Mouse (Mus musculus) CH12.LX (cell line): ENCODE results near the gene Arhgap44. TPM values are rescaled to one million over a fixed set of nuclear protein-coding genes. Genes with fewer than 3 reads are reported as not detected.

Experiments used
- DNase-seq: peaks from one replicate; pipeline ENCODE4 v3.0.0-alpha.2; 2013; ENCODE audit errors: extremely low read depth
- H3K27ac ChIP-seq: 2 replicates; pipeline ENCODE4 v1.5.1; 2012; ENCODE audit warnings: low read depth, mild to moderate bottlenecking, control low read depth, moderate library complexity; ENCODE audit not compliant: insufficient read depth
- H3K27me3 ChIP-seq: replicated peaks from 2 replicates; pipeline ENCODE3; 2012; ENCODE audit warnings: inconsistent platforms
- H3K36me3 ChIP-seq, 2 experiments: replicated peaks in 1 of 2; 2 replicates each; pipeline versions ENCODE3 to v1.6.1; 2012; ENCODE audit warnings: inconsistent platforms in 1 of 2, low read length in 1 of 2, mild to moderate bottlenecking in 1 of 2, mixed read lengths in 1 of 2, moderate library complexity in 1 of 2; ENCODE audit not compliant: control insufficient read depth in 1 of 2, insufficient read depth in 1 of 2
- H3K4me1 ChIP-seq, 2 experiments: 2 replicates each; pipeline ENCODE4 v1.6.1; 2012; ENCODE audit warnings: inconsistent platforms in 1 of 2, moderate library complexity in 1 of 2; ENCODE audit not compliant: insufficient read depth in 2 of 2, control insufficient read depth in 1 of 2
- H3K4me2 ChIP-seq: 2 replicates; pipeline ENCODE4 v1.6.1; 2012; ENCODE audit warnings: low read depth, mild to moderate bottlenecking, control low read depth; ENCODE audit not compliant: poor library complexity, insufficient read depth, severe bottlenecking
- H3K4me3 ChIP-seq, 3 experiments: fragments of 150-350 bp in 1 of 3; sonication (generic) in 1 of 3; replicated peaks in 1 of 3; 2 replicates each; pipeline versions ENCODE3 to v1.5.1; 2011 to 2012; ENCODE audit warnings: low read depth in 2 of 3, low read length in 2 of 3, mild to moderate bottlenecking in 2 of 3, moderate library complexity in 2 of 3, control low read depth in 1 of 3, improper control_type of control experiment in 1 of 3, inconsistent platforms in 1 of 3, mixed read lengths in 1 of 3; ENCODE audit not compliant: poor library complexity in 1 of 3
- H3K79me2 ChIP-seq: replicated peaks from 2 replicates; pipeline ENCODE4 v1.6.1; 2012; ENCODE audit warnings: mild to moderate bottlenecking, moderate library complexity; ENCODE audit not compliant: control insufficient read depth, poor library complexity, insufficient read depth, severe bottlenecking; ENCODE audit errors: extremely low read depth
- H3K9ac ChIP-seq: 2 replicates; pipeline ENCODE4 v1.6.1; 2012; ENCODE audit warnings: low read depth, mild to moderate bottlenecking, control low read depth, moderate library complexity; ENCODE audit not compliant: insufficient read depth
- H3K9me3 ChIP-seq: replicated peaks from 2 replicates; pipeline ENCODE3; 2012; ENCODE audit warnings: low read length, inconsistent platforms, mixed read lengths
- BHLHE40 ChIP-seq: IDR thresholded peaks from 2 replicates; pipeline ENCODE4 v1.6.1; 2011; ENCODE audit warnings: mild to moderate bottlenecking, low read depth, low read length, improper control_type of control experiment
- CHD1 ChIP-seq: IDR thresholded peaks from 2 replicates; pipeline ENCODE4 v1.6.1; 2012; ENCODE audit warnings: low read depth, low read length, improper control_type of control experiment, inconsistent platforms
- CTCF ChIP-seq, 2 experiments: IDR thresholded peaks in 1 of 2; conservative IDR thresholded peaks in 1 of 2; 2 replicates each; pipeline ENCODE4 v1.5.1; 2011 to 2012; ENCODE audit warnings: low read depth in 2 of 2, low read length in 2 of 2, improper control_type of control experiment in 1 of 2, inconsistent platforms in 1 of 2, mild to moderate bottlenecking in 1 of 2, moderate library complexity in 1 of 2
- E2F4 ChIP-seq: IDR thresholded peaks from 2 replicates; pipeline ENCODE4 v1.6.1; 2011; ENCODE audit warnings: low read depth, low read length, improper control_type of control experiment; ENCODE audit not compliant: insufficient replicate concordance
- EP300 ChIP-seq: IDR thresholded peaks from 2 replicates; pipeline ENCODE4 v1.6.1; 2011; ENCODE audit warnings: low read length, improper control_type of control experiment
- GABPA ChIP-seq: IDR thresholded peaks from 2 replicates; pipeline ENCODE4 v1.6.1; 2012; ENCODE audit warnings: low read depth, low read length, improper control_type of control experiment, inconsistent platforms; ENCODE audit not compliant: insufficient replicate concordance
- HCFC1 ChIP-seq: IDR thresholded peaks from 2 replicates; pipeline ENCODE4 v1.6.1; 2012; ENCODE audit warnings: low read depth, mild to moderate bottlenecking, inconsistent platforms, low read length, improper control_type of control experiment
- KAT2A ChIP-seq: IDR thresholded peaks from 2 replicates; pipeline ENCODE4 v1.6.1; 2012; ENCODE audit warnings: low read length, improper control_type of control experiment, inconsistent platforms; ENCODE audit not compliant: insufficient replicate concordance
- MAFK ChIP-seq: IDR thresholded peaks from 2 replicates; pipeline ENCODE4 v1.6.1; 2011; ENCODE audit warnings: low read length, improper control_type of control experiment; ENCODE audit not compliant: insufficient replicate concordance
- MAX ChIP-seq: IDR thresholded peaks from 2 replicates; pipeline ENCODE4 v1.6.1; 2011; ENCODE audit warnings: low read length, improper control_type of control experiment
- MEF2A ChIP-seq: IDR thresholded peaks from 2 replicates; pipeline ENCODE4 v1.6.1; 2014; ENCODE audit warnings: low read depth, mild to moderate bottlenecking, inconsistent platforms, low read length, improper control_type of control experiment, borderline replicate concordance
- MXI1 ChIP-seq: IDR thresholded peaks from 2 replicates; pipeline ENCODE4 v1.6.1; 2011; ENCODE audit warnings: mild to moderate bottlenecking, low read depth, low read length, improper control_type of control experiment
- MYC ChIP-seq: IDR thresholded peaks from 2 replicates; pipeline ENCODE4 v1.6.1; 2011; ENCODE audit warnings: low read depth, mild to moderate bottlenecking, improper control_type of control experiment, low read length
- NRF1 ChIP-seq: IDR thresholded peaks from 2 replicates; pipeline ENCODE4 v1.6.1; 2014; ENCODE audit warnings: low read depth, mild to moderate bottlenecking, inconsistent platforms, low read length, improper control_type of control experiment, moderate library complexity
- PAX5 ChIP-seq: IDR thresholded peaks from 2 replicates; pipeline ENCODE4 v1.6.1; 2012; ENCODE audit warnings: low read length, inconsistent platforms, mixed read lengths
- POLR2A ChIP-seq: IDR thresholded peaks from 2 replicates; pipeline ENCODE4 v1.6.1; 2011; ENCODE audit warnings: low read depth, mild to moderate bottlenecking, improper control_type of control experiment, low read length
- RAD21 ChIP-seq: IDR thresholded peaks from 2 replicates; pipeline ENCODE4 v1.6.1; 2011; ENCODE audit warnings: low read depth, mild to moderate bottlenecking, low read length, improper control_type of control experiment, moderate library complexity
- SIN3A ChIP-seq: IDR thresholded peaks from 2 replicates; pipeline ENCODE4 v1.6.1; 2012; ENCODE audit warnings: low read length, improper control_type of control experiment, inconsistent platforms
- SMC3 ChIP-seq: IDR thresholded peaks from 2 replicates; pipeline ENCODE4 v1.6.1; 2011; ENCODE audit warnings: low read depth, low read length, improper control_type of control experiment
- UBTF ChIP-seq: IDR thresholded peaks from 2 replicates; pipeline ENCODE4 v1.6.1; 2012; ENCODE audit warnings: low read depth, mild to moderate bottlenecking, inconsistent platforms, low read length, improper control_type of control experiment, moderate library complexity
- USF1 ChIP-seq: IDR thresholded peaks from 2 replicates; pipeline ENCODE4 v1.6.1; 2014; ENCODE audit warnings: low read depth, mild to moderate bottlenecking, inconsistent platforms, low read length, improper control_type of control experiment
- USF2 ChIP-seq: conservative IDR thresholded peaks from 2 replicates; pipeline ENCODE4 v1.6.1; 2011; ENCODE audit warnings: low read depth, low read length, improper control_type of control experiment
- ZMIZ1 ChIP-seq: IDR thresholded peaks from 2 replicates; pipeline ENCODE4 v1.6.1; 2012; ENCODE audit warnings: low read depth, mild to moderate bottlenecking, inconsistent platforms, low read length, improper control_type of control experiment
- ZNF384 ChIP-seq: IDR thresholded peaks from 2 replicates; pipeline ENCODE4 v1.6.1; 2012; ENCODE audit warnings: low read depth, low read length, improper control_type of control experiment, inconsistent platforms
- dilution Hi-C: fragments of 300-500 bp; cut with MboI; formaldehyde crosslinking; loops from 2 replicates; pipeline ENCODE4 v1.14.3; 2020; ENCODE audit warnings: low sequenced_read_pairs; ENCODE audit not compliant: extremely low pct_unique_long_range_greater_than_20kb, extremely low pct_ligation_motif_present
- in situ Hi-C: fragments of 300-500 bp; cut with MboI; formaldehyde crosslinking; loops from 3 replicates; pipeline ENCODE4 v1.14.3; 2019; ENCODE audit warnings: low sequenced_read_pairs, low pct_ligation_motif_present, low pct_unique_long_range_greater_than_20kb, mixed read lengths
- polyA plus RNA-seq: library from polyadenylated mRNA; unstranded; fragments of >175 nt; gene quantifications from 2 replicates; pipeline ENCODE4 v1.2.1, GENCODE M21; 2012; ENCODE audit warnings: low read depth; ENCODE audit not compliant: insufficient read length
- total RNA-seq, 2 experiments: library from RNA; depleted of rRNA; stranded (reverse); fragments of 300-350 nt in 1 of 2; fragments of >200 nt in 1 of 2; gene quantifications; 2 replicates each; pipeline ENCODE4 v1.2.3; 2012 to 2014

Arhgap44 gene
- total and polyA plus RNA-seq, 3 experiments: 0.07 TPM; not detected in 2

DNA sequence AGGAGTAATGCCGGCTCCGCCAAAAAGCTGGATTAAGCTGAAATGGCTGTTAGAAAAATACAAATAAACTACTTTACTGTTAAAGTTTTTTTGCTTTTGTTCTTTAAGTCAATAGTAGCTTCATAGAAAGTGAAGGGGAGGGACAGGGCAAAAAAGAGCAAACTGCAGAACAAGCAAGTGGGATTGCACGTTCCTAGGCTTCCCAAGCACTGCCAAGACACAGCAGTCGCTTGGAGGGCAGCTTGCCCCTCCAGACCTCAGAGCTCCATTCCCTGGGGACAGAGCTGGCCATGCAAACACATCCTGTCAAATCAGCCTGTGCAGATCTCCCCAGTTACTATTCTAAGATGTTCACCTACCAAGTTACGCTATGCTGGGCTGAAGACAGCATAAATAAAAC, 51.1 kb downstream of the Arhgap44 start:
- DNase-seq: no peak
- Histone ChIP-seq H3K4me3 (no peak overlapping the region), H3K36me3 (no peaks in the 10 kb centered on the region), H3K9me3 (no peaks in the 10 kb centered on the region), H3K4me1 (0 out of 4 replicates have a peak, but pooled peaks cover 0 to 5% of the 10 kb centered on the region in 2 experiments), H3K79me2 (no peaks in the 10 kb centered on the region), H3K27me3 (no peaks in the 10 kb centered on the region), H3K4me2 (no peak overlapping the region), H3K27ac (no peak overlapping the region), H3K9ac (no peak overlapping the region)
- in situ Hi-C loops (no loop called here), dilution Hi-C loops (no loop called here)
- TF ChIP-seq ZMIZ1 (no peak), E2F4 (no peak), SIN3A (no peak), CHD1 (no peak), PAX5 (no peak)

DNA sequence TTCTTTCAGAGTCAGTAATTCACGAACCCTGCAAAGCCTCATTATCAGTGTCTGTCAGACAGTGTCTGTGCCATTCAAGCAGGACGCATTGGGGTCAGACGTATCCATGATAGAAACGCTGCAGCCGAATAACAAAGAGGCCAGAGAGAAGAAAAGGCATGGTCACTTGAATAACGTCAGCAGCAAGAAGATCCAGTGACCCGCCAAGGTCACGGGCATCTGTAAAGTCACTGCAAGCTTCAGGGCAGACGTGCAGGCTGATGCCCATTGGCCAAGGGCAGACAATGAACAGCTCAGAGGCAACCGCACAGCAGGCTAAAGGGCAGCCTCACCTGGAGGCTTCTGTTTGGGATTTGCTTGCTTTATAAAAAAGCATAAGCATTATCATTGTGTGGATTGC, 52.7 kb downstream of the Arhgap44 start:
- Histone ChIP-seq H3K27me3 (no peaks in the 10 kb centered on the region), H3K27ac (no peak overlapping the region), H3K4me3 (no peak overlapping the region), H3K79me2 (no peaks in the 10 kb centered on the region), H3K4me1 (0 out of 4 replicates have a peak, but pooled peaks cover 0 to 5% of the 10 kb centered on the region in 2 experiments), H3K9me3 (no peaks in the 10 kb centered on the region), H3K36me3 (no peaks in the 10 kb centered on the region), H3K9ac (no peak overlapping the region), H3K4me2 (no peak overlapping the region)
- in situ Hi-C loops: no loop called here
- TF ChIP-seq MXI1: no peak
- no peak for TF ChIP-seq SIN3A
- TF ChIP-seq RAD21: no peak
- TF ChIP-seq UBTF: no peak
- dilution Hi-C loops: no loop called here
- DNase-seq: no peak

DNA sequence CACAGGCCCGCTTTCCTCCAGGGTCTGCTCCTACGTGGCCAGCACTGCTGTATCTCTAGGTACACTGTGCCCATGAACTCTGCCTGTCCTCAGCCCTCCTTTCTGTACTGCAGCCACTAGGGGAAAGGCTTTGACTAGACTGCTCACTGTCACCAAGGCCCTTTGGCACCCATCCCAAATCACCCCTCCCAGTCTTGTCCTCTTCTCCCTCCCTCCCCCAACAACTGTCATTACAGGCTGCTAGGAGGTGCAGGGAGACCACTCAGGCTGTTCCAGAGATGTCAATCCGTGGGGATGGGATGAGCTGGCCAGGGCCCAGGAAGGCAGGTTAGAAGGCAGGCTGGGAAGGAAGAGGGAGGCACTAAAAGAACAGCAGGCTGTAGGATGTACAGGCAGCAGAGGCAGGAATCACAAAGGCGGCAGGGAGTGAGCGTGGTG, 55.0 kb downstream of the Arhgap44 start:
- in situ Hi-C loops: no loop called here
- no peak overlapping the region for H3K9ac ChIP-seq
- TF ChIP-seq CTCF (conservative IDR thresholded peaks at IDR 0.05 in 1 of 2, IDR thresholded peaks at IDR 0.05 in 1 of 2; ENCODE audit: low read depth in 2 of 2, low read length in 2 of 2): no peak
- no peak for TF ChIP-seq SMC3
- no peak for TF ChIP-seq NRF1
- TF ChIP-seq MAX: no peak
- no peak for TF ChIP-seq MEF2A
- no peak for TF ChIP-seq KAT2A
- no peak for TF ChIP-seq GABPA
- no peak for TF ChIP-seq MAFK
- no peak for TF ChIP-seq USF1
- TF ChIP-seq ZNF384: no peak
- no peak for TF ChIP-seq MYC
- no peak for TF ChIP-seq UBTF
- no peak for TF ChIP-seq RAD21
- TF ChIP-seq POLR2A: no peak
- no peak for TF ChIP-seq MXI1
- no peak for TF ChIP-seq PAX5
- TF ChIP-seq USF2: no peak
- TF ChIP-seq HCFC1: no peak
- TF ChIP-seq BHLHE40: no peak
- no peak for TF ChIP-seq EP300

More for the DNA sequence above, 55.0 kb downstream of the Arhgap44 start:
- no peak for DNase-seq
- Histone ChIP-seq H3K36me3 (no peaks in the 10 kb centered on the region), H3K4me2 (no peak overlapping the region), H3K27me3 (no peaks in the 10 kb centered on the region), H3K9me3 (no peaks in the 10 kb centered on the region), H3K79me2 (no peaks in the 10 kb centered on the region), H3K4me3 (no peak overlapping the region), H3K4me1 (0 out of 4 replicates have a peak, but pooled peaks cover 0 to 5% of the 10 kb centered on the region in 2 experiments), H3K27ac (no peak overlapping the region)
- dilution Hi-C loops: no loop called here
